Mouse (Mus musculus) intestine, postnatal 0 days (tissue): Measurements from ENCODE around the gene Aox2. TPM values are rescaled to one million over a fixed set of nuclear protein-coding genes. Genes with fewer than 3 reads are reported as not detected.

Experiments used
- ATAC-seq: fragments of 200-750 bp; cut with Nextera tagmentation; 2 replicates; pipeline ENCODE4 v1.8.0; 2017; ENCODE audit warnings: mild to moderate bottlenecking, moderate TSS enrichment, moderate library complexity
- H3K27ac ChIP-seq: fragments of 300-500 bp; sonication (generic); 2 replicates; pipeline ENCODE4 v1.5.1; 2014; ENCODE audit warnings: mild to moderate bottlenecking, low read depth, low read length, moderate library complexity
- H3K27me3 ChIP-seq: fragments of 300-500 bp; sonication (generic); replicated peaks from 2 replicates; pipeline ENCODE4 v1.6.1; 2014; ENCODE audit warnings: low read length, mixed read lengths; ENCODE audit not compliant: control insufficient read depth, insufficient read depth
- H3K36me3 ChIP-seq: fragments of 300-500 bp; sonication (generic); 2 replicates; pipeline ENCODE4 v1.6.1; 2014; ENCODE audit warnings: mild to moderate bottlenecking, moderate library complexity; ENCODE audit not compliant: control insufficient read depth, insufficient read depth
- H3K4me1 ChIP-seq: fragments of 300-500 bp; sonication (generic); replicated peaks from 2 replicates; pipeline ENCODE4 v1.6.1; 2014; ENCODE audit warnings: antibody characterized with exemption, low read length, mixed read lengths; ENCODE audit not compliant: control insufficient read depth, insufficient read depth
- H3K4me2 ChIP-seq: fragments of 300-500 bp; sonication (generic); replicated peaks from 2 replicates; pipeline ENCODE4 v1.6.1; 2014; ENCODE audit warnings: low read depth, mild to moderate bottlenecking, moderate library complexity
- H3K4me3 ChIP-seq: fragments of 300-500 bp; sonication (generic); 2 replicates; pipeline ENCODE4 v1.5.1; 2014; ENCODE audit warnings: low read depth, low read length
- H3K9ac ChIP-seq: fragments of 300-500 bp; sonication (generic); 2 replicates; pipeline ENCODE4 v1.6.1; 2014; ENCODE audit warnings: mild to moderate bottlenecking, low read depth, low read length
- H3K9me3 ChIP-seq: fragments of 300-500 bp; sonication (generic); 2 replicates; pipeline ENCODE4 v1.6.1; 2016; ENCODE audit warnings: mixed run types; ENCODE audit not compliant: control insufficient read depth
- CTCF ChIP-seq: sonication (generic); IDR thresholded peaks from 2 replicates; pipeline ENCODE4 v1.5.1; 2016; ENCODE audit warnings: low read depth, mild to moderate bottlenecking, control low read depth, antibody characterized with exemption, moderate library complexity
- WGBS: fragments of 180-500 bp; shearing (Covaris S2); extraction: QIAGEN DNeasy Blood & Tissue Kit; methylation state at CpG from one replicate; pipeline ENCODE4 v1.1.7; 2014; 5-methylcytosine and 5-hydroxymethylcytosine counted together
- polyA plus RNA-seq: library from polyadenylated mRNA; unstranded; fragments of >200 nt; fragmentation: Nextera tagmentation; extraction: Ambion mirVana; gene quantifications from 2 replicates; pipeline ENCODE4 v1.2.1, GENCODE M21; 2015

Gene Aox2
- polyA plus RNA-seq, 1 experiment from 2014 or later = 0.10 TPM

DNA sequence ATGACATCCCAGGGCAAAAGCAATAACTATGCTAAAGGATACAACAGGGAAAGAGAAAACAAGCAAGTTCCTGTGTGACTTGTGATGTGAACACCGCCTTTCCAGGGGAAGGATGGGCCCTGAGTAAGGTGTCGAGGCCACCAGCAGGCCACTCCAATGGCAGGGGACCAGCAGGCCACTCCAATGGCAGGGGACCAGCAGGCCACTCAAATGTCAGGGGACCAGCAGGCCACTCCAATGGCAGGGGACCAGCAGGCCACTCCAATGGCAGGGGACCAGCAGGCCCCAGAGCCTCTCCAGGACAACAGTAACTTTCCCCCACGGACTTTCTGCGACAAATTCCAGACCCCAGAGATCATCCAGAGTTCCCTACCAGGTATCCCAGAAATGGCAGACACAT, 2.3 kb downstream of the Aox2 start:
- Histone ChIP-seq H3K27ac (no peak overlapping the region), H3K27me3 (no peaks in the 10 kb centered on the region), H3K4me3 (no peak overlapping the region), H3K4me2 (no peak overlapping the region), H3K36me3 (no peaks in the 10 kb centered on the region), H3K9me3 (no peaks in the 10 kb centered on the region), H3K9ac (no peak overlapping the region), H3K4me1 (no peaks in the 10 kb centered on the region)
- WGBS = 71% methylated on average over 4 of the region's 4 CpGs
- ATAC-seq = no peak
- TF ChIP-seq CTCF = no peak

DNA sequence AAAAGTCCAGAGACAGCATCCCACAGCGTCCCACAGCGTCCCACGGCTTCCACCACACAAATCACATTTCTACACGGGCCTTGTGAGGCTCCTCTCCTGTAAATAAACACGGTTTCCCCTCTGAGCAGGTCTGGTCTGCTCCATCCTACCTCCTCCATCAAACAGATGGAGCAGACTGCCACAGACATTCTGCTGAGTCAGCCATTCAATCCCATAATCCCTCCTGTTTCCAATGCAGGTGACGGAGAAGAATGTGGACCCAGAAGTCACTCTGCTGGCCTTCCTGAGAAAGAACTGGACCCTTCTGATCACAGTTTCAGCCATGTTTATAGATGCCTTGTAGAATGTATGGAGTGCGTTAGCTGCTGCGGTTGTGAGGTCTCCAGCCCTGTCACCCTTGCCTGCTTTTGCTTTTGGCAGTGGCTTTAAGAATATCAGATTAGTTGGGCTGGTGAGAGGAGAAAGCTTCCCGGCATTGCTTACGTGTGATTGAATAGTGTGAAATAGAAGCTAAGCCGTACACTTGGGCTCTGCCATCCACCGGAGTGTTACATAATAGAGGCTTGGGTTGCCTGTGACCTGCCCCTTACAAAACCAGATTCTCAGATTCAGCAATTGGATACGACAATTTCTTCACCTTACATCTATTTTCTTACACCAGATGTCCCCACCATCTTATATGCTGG, 3.0 kb downstream of the Aox2 start:
- no peaks in the 10 kb centered on the region for H3K27me3 ChIP-seq
- H3K4me2 ChIP-seq = no peak overlapping the region
- H3K27ac ChIP-seq = no peak overlapping the region
- H3K4me1 ChIP-seq = no peaks in the 10 kb centered on the region
- H3K9ac ChIP-seq = no peak overlapping the region
- WGBS = 74% methylated on average over 13 of the region's 13 CpGs
- no peak for ATAC-seq
- no peak overlapping the region for H3K4me3 ChIP-seq
- no peaks in the 10 kb centered on the region for H3K36me3 ChIP-seq
- no peak for TF ChIP-seq CTCF
- H3K9me3 ChIP-seq = no peaks in the 10 kb centered on the region

DNA sequence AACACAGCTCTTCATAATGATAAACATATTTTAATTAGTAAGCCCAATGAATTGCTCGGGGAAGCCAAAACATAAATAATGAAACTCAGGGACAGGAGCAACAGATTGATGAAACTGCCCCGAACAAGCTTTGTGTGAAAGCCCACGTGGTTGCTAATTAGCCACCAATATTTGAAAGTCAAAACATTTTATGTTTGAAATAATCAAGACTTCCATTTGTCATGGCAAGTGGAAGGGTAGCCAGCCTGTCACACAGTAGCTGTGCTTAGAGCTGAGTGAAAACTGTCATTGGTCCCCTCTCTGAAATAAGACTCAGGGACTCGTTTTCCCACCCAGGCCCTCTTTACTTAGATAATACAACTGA, 3.5 kb downstream of the Aox2 start:
- H3K27ac ChIP-seq = no peak overlapping the region
- H3K4me3 ChIP-seq = no peak overlapping the region
- no peak for ATAC-seq
- no peaks in the 10 kb centered on the region for H3K27me3 ChIP-seq
- no peak for TF ChIP-seq CTCF
- H3K4me2 ChIP-seq = no peak overlapping the region
- no peaks in the 10 kb centered on the region for H3K4me1 ChIP-seq
- no peaks in the 10 kb centered on the region for H3K9me3 ChIP-seq
- WGBS = 74% methylated on average over 4 of the region's 4 CpGs
- no peak overlapping the region for H3K9ac ChIP-seq
- H3K36me3 ChIP-seq = no peaks in the 10 kb centered on the region

DNA sequence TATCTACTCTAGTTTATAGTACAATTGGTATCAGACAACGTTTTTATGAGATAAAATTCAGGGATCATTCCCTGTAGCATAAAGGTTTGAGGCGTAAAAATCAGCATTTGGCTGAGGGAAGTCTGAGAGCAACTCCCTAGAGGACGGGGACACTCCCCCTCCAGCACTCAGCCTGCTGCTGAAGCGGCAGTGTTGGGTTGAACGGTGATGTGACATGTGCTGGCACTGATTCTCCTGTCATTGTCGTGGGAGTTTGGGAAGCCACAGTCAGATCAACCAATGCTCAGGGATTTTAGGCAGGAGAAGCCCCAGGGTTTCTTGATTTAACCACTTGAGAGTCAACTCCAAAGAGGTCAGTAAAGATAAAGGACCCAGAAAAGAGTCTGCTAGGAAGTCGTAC, 6.4 kb downstream of the Aox2 start:
- Histone ChIP-seq H3K4me2 (no peak overlapping the region), H3K4me3 (no peak overlapping the region), H3K36me3 (no peaks in the 10 kb centered on the region), H3K9ac (no peak overlapping the region), H3K4me1 (no peaks in the 10 kb centered on the region), H3K27me3 (no peaks in the 10 kb centered on the region), H3K9me3 (no peaks in the 10 kb centered on the region), H3K27ac (no peak overlapping the region)
- no peak for TF ChIP-seq CTCF
- WGBS = 56% methylated on average over 7 of the region's 7 CpGs
- ATAC-seq = no peak

DNA sequence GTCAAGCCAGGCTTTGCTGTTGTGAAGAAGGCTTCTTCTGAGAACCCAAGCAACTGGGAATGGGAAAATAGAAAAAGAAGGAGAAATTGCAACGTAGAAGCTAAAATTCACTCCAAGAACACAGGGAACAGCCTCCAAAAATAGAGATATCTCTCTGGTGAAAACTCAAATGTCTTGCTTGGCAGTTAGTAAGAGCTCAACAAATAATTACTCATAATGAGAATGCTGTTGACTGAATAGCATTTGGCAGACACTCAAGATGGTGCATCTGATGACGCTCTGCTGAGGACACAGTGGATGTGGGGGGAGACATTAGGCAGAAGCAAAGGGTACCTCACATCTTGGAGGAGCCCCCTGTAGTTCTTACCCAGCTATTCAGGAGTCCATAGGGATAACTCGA, 10.0 kb downstream of the Aox2 start:
- WGBS = 84% methylated on average over 3 of the region's 3 CpGs
- ATAC-seq = no peak
- Histone ChIP-seq H3K4me3 (no peak overlapping the region), H3K36me3 (no peaks in the 10 kb centered on the region), H3K9ac (no peak overlapping the region), H3K27me3 (no peaks in the 10 kb centered on the region), H3K9me3 (no peaks in the 10 kb centered on the region), H3K4me1 (no peaks in the 10 kb centered on the region), H3K27ac (no peak overlapping the region), H3K4me2 (no peak overlapping the region)
- TF ChIP-seq CTCF = no peak

DNA sequence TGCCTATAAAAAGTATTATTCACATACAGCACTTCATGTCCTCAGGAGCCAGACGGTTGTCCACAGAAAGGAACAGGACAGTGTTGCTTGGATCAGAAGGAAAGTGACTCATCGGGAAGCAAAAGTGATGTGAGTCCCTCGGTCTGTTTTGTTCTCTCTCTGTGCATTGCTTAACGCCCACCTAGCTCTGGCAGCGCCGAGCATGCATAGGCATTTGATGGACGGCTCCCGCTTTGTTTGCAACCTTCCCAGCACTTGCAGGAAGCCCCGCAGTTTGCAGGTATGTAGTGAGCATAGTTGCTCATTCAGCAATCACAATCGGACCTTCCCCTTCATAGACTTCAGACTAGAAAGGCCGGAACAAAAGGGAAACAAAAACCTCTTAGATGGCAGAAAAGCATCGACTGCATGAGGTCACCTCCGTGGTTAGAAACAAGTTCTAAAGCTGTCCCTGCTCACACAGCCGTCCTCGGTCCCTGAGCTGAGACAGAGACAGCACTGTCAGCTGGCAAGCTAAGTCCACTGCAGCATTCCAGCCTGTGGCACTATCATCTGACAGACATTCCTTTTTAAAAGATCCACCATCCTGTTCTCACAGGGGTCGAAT, 11.8 kb downstream of the Aox2 start:
- WGBS = 40% methylated on average over 16 of the region's 16 CpGs
- no peak for TF ChIP-seq CTCF
- H3K9ac ChIP-seq = no peak overlapping the region

More for the DNA sequence above, 11.8 kb downstream of the Aox2 start:
- H3K4me3 ChIP-seq = no peak overlapping the region
- H3K9me3 ChIP-seq = no peaks in the 10 kb centered on the region
- no peaks in the 10 kb centered on the region for H3K4me1 ChIP-seq
- no peaks in the 10 kb centered on the region for H3K27me3 ChIP-seq
- H3K4me2 ChIP-seq = 0 out of 2 replicates have a peak overlapping the region, but pooled peaks have one; percentile 28
- H3K36me3 ChIP-seq = no peaks in the 10 kb centered on the region
- H3K27ac ChIP-seq = no peak overlapping the region
- peak; percentile 59; the same call in 1 of the 2 replicates for ATAC-seq
